Mouse (Mus musculus) spleen, embryonic (tissue): ENCODE data around the gene Srsf4.

Source experiments
- CTCF ChIA-PET: fragments of 350-600 bp; sonication (Branson Sonifier 250); formaldehyde crosslinking; loops from one replicate; lab custom pipeline; 2022; lab: Charles Lee

Srsf4 gene

DNA sequence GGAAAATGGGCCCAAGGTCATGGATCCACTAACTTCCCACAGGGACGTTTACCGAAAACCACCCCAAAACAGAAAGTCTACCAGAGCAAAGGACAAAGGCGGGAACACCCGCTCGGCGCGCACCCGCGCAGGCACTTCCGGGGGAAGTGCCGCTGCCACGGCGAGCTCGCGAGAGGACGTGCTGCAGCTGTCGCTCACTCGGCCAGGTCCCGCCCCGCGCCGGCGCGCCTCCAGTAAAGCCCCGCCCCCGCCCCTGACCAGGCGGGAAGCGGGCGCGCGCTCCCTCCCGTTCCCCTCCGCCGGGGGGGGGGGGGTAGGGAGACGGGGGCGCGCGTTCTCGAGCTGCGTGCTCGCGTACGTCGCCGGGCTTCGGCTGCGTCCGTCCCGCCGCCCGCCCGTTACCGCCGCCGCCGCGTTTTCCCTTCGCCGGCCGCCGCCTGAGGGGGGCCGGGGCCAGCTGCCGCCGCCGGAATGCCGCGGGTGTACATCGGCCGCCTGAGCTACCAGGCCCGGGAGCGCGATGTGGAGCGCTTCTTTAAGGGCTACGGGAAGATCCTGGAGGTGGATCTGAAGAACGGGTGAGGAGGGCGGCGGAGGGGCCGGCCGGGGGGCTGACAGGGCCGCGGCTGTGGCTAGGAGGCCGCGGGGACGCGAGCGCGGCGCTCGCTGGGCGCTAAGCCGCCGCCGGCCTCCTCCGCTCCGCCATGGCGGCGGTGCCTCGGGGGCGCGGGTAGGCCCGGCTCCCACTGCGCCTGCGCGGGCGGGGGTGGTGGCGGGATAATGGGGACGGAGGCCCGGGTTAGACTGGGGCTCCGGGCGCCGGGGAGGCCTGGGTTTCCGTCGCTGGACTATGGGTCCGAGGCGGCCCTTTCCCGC lies at the start of gene Srsf4:
TSS of gene Srsf4 (plus strand) at position 325 of the 876 bp plus-strand sequence.
- CTCF ChIA-PET, result interaction anchor here (1.0 kb wide), 1 partner anchor 23 kb away, joined by 3 read pairs; no protein-coding TSS in a partner anchor

- CTCF ChIA-PET, result no interaction called here
These were observed 48.5 kb upstream of the Srsf4 start for GRCm38 (mm10) chr4:131824939-131825338.

DNA sequence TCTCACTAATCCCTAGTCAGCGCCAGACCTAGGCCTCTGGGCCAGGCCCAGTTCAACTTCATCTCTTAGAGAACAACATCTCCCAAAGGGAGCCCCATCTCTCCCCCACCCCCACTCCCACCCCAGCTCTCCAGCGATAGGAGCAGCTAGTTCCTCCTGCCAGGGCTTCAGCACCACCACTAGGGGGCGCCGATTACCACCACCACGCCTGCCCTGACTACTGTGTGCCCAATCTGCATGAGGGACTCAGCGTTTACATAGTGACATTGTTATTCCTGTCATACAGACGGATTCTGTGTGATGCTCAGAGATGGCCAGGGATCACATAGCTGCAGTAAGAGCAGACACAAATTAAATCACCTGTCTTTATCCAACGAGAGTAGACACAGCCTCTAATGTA lies 47.6 kb upstream of the Srsf4 start:
- CTCF ChIA-PET, result interaction anchor here (1.2 kb wide), 1 partner anchor 11 kb away, joined by 4 read pairs; no protein-coding TSS in a partner anchor

DNA sequence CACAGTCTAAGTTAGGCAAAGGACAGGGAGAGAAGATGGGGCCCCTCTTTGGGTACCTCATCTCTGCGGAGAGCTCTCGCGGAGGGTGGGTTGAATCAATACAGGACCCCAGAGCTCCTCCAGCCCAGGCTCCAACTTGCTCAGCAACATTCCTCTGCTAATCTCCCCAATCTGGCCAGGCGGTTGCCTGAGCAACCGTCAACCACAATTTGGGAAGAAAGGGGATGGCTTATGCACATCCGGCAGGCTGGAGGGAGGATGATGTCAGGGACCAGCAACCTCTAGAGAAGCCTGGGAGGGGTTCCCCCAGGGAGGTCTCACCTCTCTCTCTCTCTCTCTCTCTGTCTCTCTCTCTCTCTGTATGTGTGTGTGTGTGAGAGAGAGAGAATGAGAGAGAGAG lies 46.5 kb upstream of the Srsf4 start:
- CTCF ChIA-PET, result interaction anchor here (1.2 kb wide), 1 partner anchor 10 kb away, joined by 4 read pairs; no protein-coding TSS in a partner anchor

DNA sequence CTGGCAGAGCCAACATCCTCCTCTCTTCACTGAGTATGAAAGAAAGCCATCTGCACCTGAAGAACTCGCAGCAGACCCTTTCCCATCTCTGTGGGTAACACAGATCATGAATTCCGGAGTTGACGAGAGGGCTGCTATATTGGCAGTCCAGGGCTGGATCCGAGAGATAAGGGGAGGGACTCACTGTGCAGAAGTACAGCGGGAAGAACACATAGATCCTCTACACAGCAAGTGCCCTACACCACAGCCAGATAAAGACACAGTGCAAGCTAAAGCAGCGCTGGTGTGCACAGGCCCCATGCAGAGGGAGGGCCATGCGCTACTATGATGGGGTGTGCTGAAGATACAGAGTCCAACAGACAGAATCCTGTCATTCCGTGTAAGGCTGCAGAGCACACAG lies 44.3 kb upstream of the Srsf4 start:
- CTCF ChIA-PET, result no interaction called here

DNA sequence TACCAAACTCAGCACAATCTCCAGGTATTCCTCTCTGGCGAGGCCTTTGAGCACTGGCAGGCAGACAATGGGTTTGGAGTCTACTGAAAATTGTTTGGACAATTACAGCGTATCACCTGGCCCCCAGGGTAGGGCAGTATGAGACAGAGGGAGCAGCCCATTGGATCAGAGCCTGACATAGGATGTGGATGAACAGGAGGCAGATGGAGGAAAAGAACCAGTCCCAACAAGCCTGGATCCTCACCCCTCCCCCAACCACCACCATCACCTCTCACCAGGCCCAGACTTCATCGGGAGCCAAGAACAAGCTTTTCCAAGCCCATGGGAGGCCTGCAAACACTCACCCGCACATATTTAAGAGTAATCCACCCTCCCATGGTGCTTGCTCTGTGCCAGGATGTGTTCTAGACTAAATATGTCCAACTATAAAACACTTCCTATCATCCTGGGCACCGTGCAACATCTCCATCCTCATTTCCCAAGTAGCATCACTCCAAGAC lies 41.8 kb upstream of the Srsf4 start:
- CTCF ChIA-PET, result interaction anchor here (0.6 kb wide), 1 partner anchor 554 kb away, joined by 8 read pairs; no protein-coding TSS in a partner anchor

DNA sequence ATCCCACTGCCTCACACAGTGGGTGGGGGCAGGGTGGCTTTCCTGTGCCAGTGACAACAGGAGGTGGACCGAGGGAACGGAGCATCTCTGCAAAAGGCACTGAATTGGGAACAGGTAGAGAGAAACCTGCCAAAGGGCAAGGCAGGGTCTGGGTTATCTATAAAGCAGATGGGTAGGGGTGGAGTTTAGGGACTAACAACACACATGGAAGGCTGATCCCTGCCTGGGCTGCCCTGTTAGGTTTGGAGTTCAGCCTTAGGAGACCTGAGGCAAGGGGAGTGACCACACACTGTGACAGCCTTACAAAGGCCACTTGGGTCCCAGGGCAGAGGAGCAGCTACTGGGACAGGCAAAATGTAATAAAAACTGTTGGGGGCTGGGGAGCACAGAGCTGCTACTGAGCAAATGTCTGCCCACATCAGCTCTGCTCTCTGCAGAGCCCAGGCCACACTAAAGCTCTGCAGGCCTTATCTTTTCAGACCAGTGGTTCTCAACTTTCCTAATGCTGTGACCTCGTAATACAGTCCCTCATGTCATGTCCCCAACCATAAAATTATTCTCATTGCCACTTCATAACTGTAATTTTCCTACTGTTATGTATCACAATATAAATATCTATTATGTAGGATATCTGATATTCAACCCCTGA lies 40.5 kb upstream of the Srsf4 start:
- CTCF ChIA-PET, result no interaction called here

GRCm38 (mm10) chr4:131833971-131834609 lies 39.3 kb upstream of the Srsf4 start:
- CTCF ChIA-PET, result interaction anchor here (0.6 to 0.7 kb wide), 2 partner anchors 35 to 1854 kb away, joined by 3 read pairs; no protein-coding TSS in a partner anchor

DNA sequence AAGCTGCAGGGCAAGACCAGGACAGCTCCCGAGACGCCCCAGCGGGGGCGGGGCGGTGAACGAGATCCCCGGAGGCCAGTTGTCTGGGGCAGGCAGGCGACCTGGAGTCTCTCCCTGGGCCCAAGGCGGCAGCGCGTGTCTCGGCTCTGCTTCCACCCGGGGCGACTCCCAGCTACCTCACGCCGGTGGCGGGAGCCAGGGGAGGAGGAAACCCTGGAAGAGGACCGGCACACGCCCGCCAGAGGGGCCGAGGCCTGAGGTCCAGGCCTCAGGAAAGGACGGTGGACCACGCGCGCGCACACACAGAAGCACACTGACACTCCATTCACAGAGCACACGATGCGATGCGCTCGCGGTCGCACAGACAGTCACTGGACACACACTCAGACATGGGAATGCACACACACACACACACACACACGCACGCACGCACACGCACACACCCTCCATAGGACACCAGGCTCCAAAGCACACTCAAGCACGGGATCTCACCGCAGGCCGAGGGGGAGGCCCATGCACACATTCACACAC lies 37.0 kb upstream of the Srsf4 start:
- CTCF ChIA-PET, result interaction anchor here (1.2 kb wide), 1 partner anchor 10 kb away, joined by 4 read pairs; no protein-coding TSS in a partner anchor

GRCm38 (mm10) chr4:131836891-131837491 lies 36.4 kb upstream of the Srsf4 start:
- CTCF ChIA-PET, result interaction anchor here (1.0 to 1.2 kb wide), 2 partner anchors 11 to 696 kb away, joined by 4 read pairs; no protein-coding TSS in a partner anchor

GRCm38 (mm10) chr4:131837872-131838524 lies 35.4 kb upstream of the Srsf4 start, which contains the start of gene Ptpru:
Gene Ptpru (minus strand): TSS chr4:131838288.
- CTCF ChIA-PET, result interaction anchor here (0.6 to 1.0 kb wide), 2 partner anchors 13 to 697 kb away, joined by 4 to 5 read pairs; no protein-coding TSS in a partner anchor

DNA sequence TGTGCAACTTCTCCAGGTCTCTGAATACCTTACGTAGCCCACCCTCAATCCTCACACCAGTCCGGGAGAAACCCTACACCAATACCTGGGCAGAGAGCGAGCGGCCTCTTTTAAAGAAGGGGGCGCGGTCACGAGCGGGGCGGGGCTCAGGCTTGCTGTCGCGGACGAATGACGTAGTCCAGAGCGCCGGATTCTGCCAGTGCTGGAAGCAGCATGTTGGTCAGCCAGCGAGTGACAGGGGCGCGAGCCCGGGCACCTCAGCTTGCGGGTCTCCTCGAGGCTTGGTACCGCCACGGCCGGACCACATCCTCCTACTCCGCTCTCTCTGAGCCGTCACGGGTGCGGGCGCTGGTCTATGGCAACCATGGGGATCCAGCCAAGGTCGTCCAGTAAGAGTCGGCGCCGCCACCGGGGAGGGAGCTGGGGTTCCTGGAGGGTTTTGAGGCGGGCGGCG lies 30.1 kb upstream of the Srsf4 start, which contains the start of gene Mecr:
TSS of gene Mecr (plus strand) at position 181 of the 454 bp plus-strand sequence.
- CTCF ChIA-PET, result no interaction called here

DNA sequence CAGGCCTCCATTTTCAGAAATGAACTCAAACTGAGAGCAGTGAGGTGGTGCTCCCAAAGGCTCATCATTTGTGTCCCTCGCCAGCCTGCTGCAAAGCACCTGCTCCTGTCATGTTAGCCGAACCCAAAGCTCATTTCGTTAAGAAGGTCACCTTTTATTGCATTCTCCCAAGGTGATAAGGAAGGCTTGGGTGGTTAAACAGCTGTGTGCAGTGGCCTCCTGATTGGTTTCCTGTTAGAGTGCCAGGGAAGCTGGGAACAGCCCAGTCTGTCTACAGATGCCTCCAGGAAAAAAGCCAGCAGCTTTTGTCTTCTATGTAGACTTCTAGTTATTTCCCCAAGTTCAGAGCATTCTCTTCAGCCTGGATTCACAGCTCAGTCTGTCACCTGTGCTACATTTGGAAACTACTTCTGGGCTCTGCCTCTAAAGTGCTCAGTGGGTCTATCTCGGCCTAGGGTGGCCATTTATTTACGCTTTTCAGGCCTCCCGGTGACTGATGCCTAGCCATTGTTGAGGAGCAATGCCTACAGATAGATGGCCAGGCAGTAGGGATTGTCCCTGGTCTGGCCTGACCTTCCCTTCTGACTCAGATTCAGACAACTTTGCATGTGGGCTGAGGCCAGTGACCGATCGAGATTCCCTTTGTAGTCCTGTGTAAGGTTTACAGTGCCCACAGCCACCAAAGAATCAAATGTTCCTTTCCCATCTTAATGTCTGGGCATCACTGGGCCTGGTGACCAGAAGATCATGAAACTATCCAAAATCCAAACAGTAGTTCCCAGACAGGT lies 27.2 kb upstream of the Srsf4 start:
- CTCF ChIA-PET, result no interaction called here

GRCm38 (mm10) chr4:131848082-131848481 lies 25.3 kb upstream of the Srsf4 start:
- CTCF ChIA-PET, result no interaction called here

DNA sequence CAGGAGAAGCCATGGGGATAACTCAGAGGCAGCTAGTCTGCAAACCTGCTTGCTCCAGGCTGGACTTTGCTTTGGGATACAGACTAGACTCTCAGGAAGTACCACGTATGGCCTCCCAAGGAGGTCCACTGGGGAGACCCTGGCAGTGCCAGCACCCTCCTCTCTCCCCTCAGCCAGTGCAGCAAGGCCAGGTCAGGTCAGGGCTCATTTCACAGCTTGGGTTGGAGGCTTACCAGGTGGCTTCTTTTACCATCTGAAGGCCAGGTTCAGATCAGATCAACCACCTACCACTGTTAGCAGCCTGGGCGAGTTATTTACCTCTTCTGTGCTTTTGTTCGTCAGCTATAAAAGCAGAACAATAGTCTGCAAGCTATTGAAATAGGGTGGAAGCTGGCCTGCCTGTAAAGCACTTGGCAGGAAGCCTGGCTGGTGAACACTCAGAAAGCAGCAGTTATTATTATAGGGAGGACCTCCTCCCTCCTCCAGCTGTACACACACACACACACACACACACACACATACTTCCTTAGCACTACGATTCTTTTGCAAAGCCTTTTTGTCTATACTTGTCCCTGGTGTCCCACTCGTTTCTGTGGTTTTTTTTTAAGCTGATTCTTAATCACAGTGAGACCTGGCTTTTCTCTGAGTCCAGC lies 23.3 kb upstream of the Srsf4 start:
- CTCF ChIA-PET, result interaction anchor here (0.6 to 0.8 kb wide), 2 partner anchors 12 to 23 kb away, joined by 3 to 5 read pairs; partner anchors contain the start of genes Ptpru and Srsf4

GRCm38 (mm10) chr4:131854950-131855349 lies 18.5 kb upstream of the Srsf4 start:
- CTCF ChIA-PET, result no interaction called here

GRCm38 (mm10) chr4:131860492-131861340 lies 12.7 kb upstream of the Srsf4 start:
- CTCF ChIA-PET, result no interaction called here

GRCm38 (mm10) chr4:131861341-131861739 lies 12.1 kb upstream of the Srsf4 start:
- CTCF ChIA-PET, result no interaction called here
